27 mouse cellular contexts compared by ENCODE assay signal in genomic region chr14:121467646-121468045, GRCm38 (mm10). TPM values are rescaled to one million over a fixed set of nuclear protein-coding genes. Genes with fewer than 3 reads are reported as not detected.
"Had no signal": no experiment of that assay in that cellular context is flagged by ENCODE, and none has a peak within 500 bp of the region (broad histone marks: within the 10 kb centered on the region; RNA-seq: fewer than 3 reads in every experiment).

No protein-coding gene starts in this region.

- H3K9me3 ChIP-seq: limb, embryonic 10.5 days; limb, embryonic 13.5 days; liver, embryonic 13.5 days; neural tube, embryonic 13.5 days; stomach, embryonic 15.5 days had no signal

- H3K27ac ChIP-seq: kidney, postnatal 0 days; layer of hippocampus, adult 2 months; limb, embryonic 10.5 days; limb, embryonic 13.5 days; liver, embryonic 13.5 days; neural tube, embryonic 13.5 days; stomach, embryonic 15.5 days had no signal

- H3K4me3 ChIP-seq: layer of hippocampus, adult 2 months; limb, embryonic 10.5 days; limb, embryonic 13.5 days; liver, embryonic 13.5 days; myocyte; neural tube, embryonic 13.5 days; stomach, embryonic 15.5 days had no signal

- H3K27me3 ChIP-seq: limb, embryonic 13.5 days; neural tube, embryonic 13.5 days; stomach, embryonic 15.5 days had no signal

- H3K4me1 ChIP-seq: limb, embryonic 10.5 days; limb, embryonic 13.5 days; liver, embryonic 13.5 days; neural tube, embryonic 13.5 days; stomach, embryonic 15.5 days had no signal

- H3K36me3 ChIP-seq: limb, embryonic 10.5 days; limb, embryonic 13.5 days; liver, embryonic 13.5 days; neural tube, embryonic 13.5 days; stomach, embryonic 15.5 days had no signal

- H3K4me2 ChIP-seq: limb, embryonic 13.5 days; liver, embryonic 13.5 days; lung, embryonic 14.5 days; midbrain, embryonic 11.5 days; neural tube, embryonic 13.5 days; stomach, embryonic 15.5 days had no signal

- H3K9ac ChIP-seq: limb, embryonic 13.5 days; liver, embryonic 13.5 days; liver, postnatal 0 days; lung, embryonic 14.5 days; neural tube, embryonic 13.5 days; stomach, embryonic 15.5 days had no signal

- DNase-seq: kidney, adult 2 months; kidney, postnatal 25 days; layer of hippocampus, adult 9-11 months; liver, embryonic 13.5 days; liver, postnatal 0 days; lung, embryonic 14.5 days; lung, postnatal 10 days; lung, postnatal 4 days; midbrain, embryonic 14.5 days; retina, postnatal 1 day; right cerebral cortex, postnatal 25 days; spleen, adult 18-20 months; thymus, adult 18-20 months; thymus, postnatal 36 days had no signal

- ATAC-seq: liver, postnatal 0 days had no signal

RNA-seq across cellular contexts. Expression of gene Slc15a1, which starts 37.4 kb away (rescaled TPM):
- total RNA-seq: layer of hippocampus, adult 2 months; left cerebral cortex, adult 18-20 months; left cerebral cortex, postnatal 25 days; liver, adult 2 months; megakaryocyte progenitor cell, adult 5-6 weeks; monocyte, adult 5-6 weeks had no signal
- polyA plus RNA-seq: limb, embryonic 10.5 days; limb, embryonic 13.5 days; liver, adult 2 months; liver, embryonic 13.5 days; liver, postnatal 0 days; midbrain, embryonic 11.5 days; midbrain, embryonic 14.5 days; myocyte; neural tube, embryonic 13.5 days had no signal
